Mouse (Mus musculus) hindbrain, embryonic 16.5 days (tissue): ENCODE measurements around the gene Rbm47. TPM values are rescaled to one million over a fixed set of nuclear protein-coding genes. Genes with fewer than 3 reads are reported as not detected.

ENCODE experiments used
- ATAC-seq: fragments of 200-750 bp; cut with Nextera tagmentation; 2 replicates; pipeline ENCODE4 v1.8.0; 2017; ENCODE audit warnings: moderate TSS enrichment, moderate library complexity
- H3K27ac ChIP-seq: fragments of 300-500 bp; sonication (generic); 2 replicates; pipeline ENCODE4 v1.5.1; 2014; ENCODE audit warnings: low read depth, mild to moderate bottlenecking, control low read depth, low read length, moderate library complexity
- H3K27me3 ChIP-seq: fragments of 300-500 bp; sonication (generic); replicated peaks from 2 replicates; pipeline ENCODE4 v1.6.1; 2014; ENCODE audit warnings: low read length; ENCODE audit not compliant: control insufficient read depth, insufficient read depth
- H3K36me3 ChIP-seq: fragments of 300-500 bp; sonication (generic); 2 replicates; pipeline ENCODE4 v1.6.1; 2014; ENCODE audit warnings: mild to moderate bottlenecking, low read length, moderate library complexity, mixed read lengths; ENCODE audit not compliant: control insufficient read depth, insufficient read depth
- H3K4me1 ChIP-seq: fragments of 300-500 bp; sonication (generic); 2 replicates; pipeline ENCODE4 v1.6.1; 2014; ENCODE audit warnings: low read depth, low read length; ENCODE audit not compliant: control insufficient read depth, insufficient read depth
- H3K4me2 ChIP-seq: fragments of 300-500 bp; sonication (generic); 2 replicates; pipeline ENCODE4 v1.6.1; 2014; ENCODE audit warnings: mild to moderate bottlenecking, low read length, control low read depth, moderate library complexity
- H3K4me3 ChIP-seq: fragments of 300-500 bp; sonication (generic); 2 replicates; pipeline ENCODE4 v1.5.1; 2014; ENCODE audit warnings: mild to moderate bottlenecking, low read length, control low read depth, moderate library complexity
- H3K9ac ChIP-seq: fragments of 300-500 bp; sonication (generic); 2 replicates; pipeline ENCODE4 v1.6.1; 2014; ENCODE audit warnings: low read depth, mild to moderate bottlenecking, control low read depth, low read length, moderate library complexity
- H3K9me3 ChIP-seq: fragments of 300-500 bp; sonication (generic); 2 replicates; pipeline ENCODE4 v1.6.1; 2014; ENCODE audit warnings: mild to moderate bottlenecking, low read length, moderate library complexity; ENCODE audit not compliant: control insufficient read depth
- WGBS: fragments of 180-500 bp; shearing (Covaris S2); extraction: QIAGEN DNeasy Blood & Tissue Kit; methylation state at CpG from one replicate; pipeline ENCODE4 v1.1.7; 2014; 5-methylcytosine and 5-hydroxymethylcytosine counted together
- polyA plus RNA-seq: library from polyadenylated mRNA; unstranded; fragments of >200 nt; fragmentation: Nextera tagmentation; extraction: Ambion mirVana; gene quantifications from 2 replicates; pipeline ENCODE4 v1.2.1, GENCODE M21; 2015

Gene Rbm47
- polyA plus RNA-seq, 1 experiment from 2014 or later = 6.7 TPM

DNA sequence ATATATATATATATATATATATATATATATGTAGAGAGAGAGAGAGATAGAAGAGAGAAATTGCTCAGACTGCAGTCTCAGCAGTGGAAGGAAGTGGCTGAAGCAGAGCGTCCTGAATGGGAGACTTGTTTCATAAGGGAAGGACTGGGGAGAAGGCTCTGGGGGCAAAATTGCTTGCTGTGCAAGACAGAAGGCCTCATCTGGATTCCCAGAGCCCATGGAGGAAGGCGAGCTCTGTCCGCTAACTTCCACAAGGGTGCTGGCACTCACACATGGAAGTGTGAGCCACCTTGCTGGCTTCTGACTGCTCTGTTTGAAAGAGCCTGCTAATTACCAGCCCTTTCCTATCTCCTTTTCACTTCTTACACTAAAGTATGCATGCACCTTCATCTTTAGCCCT is 70.1 kb downstream of the Rbm47 start:
- 86% methylated on average over 3 of the region's 3 CpGs for WGBS
- H3K9ac ChIP-seq = no peak overlapping the region
- H3K4me2 ChIP-seq = no peak overlapping the region
- no peaks in the 10 kb centered on the region for H3K9me3 ChIP-seq
- no peaks in the 10 kb centered on the region for H3K4me1 ChIP-seq
- H3K27ac ChIP-seq = no peak overlapping the region
- no peaks in the 10 kb centered on the region for H3K27me3 ChIP-seq
- no peaks in the 10 kb centered on the region for H3K36me3 ChIP-seq
- ATAC-seq = no peak
- no peak overlapping the region for H3K4me3 ChIP-seq

DNA sequence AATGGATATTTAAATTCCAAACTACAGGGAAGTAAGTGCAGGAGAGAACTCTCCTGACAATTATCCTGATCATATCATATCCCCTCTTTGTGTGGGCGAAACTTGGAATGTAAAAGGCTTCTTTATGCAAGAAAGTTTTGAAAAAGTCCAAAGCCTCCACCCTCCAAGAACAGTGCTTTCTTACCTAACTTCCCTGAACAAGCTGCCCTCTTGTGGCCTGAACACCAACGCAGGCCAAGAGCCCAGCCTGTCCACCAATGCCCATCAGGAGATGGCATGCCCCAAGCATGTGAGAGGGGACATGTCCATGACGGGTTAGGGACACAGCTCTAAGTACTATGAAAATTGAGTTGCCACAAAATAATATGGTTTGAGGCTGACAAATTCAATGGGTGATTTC is 71.3 kb downstream of the Rbm47 start:
- Histone ChIP-seq H3K27me3 (no peaks in the 10 kb centered on the region), H3K36me3 (no peaks in the 10 kb centered on the region), H3K4me1 (no peaks in the 10 kb centered on the region), H3K4me2 (no peak overlapping the region), H3K27ac (no peak overlapping the region), H3K9ac (no peak overlapping the region), H3K4me3 (no peak overlapping the region), H3K9me3 (no peaks in the 10 kb centered on the region)
- 77% methylated on average over 3 of the region's 3 CpGs for WGBS
- no peak for ATAC-seq

GRCm38 (mm10) chr5:66100322-66100721 is 72.6 kb downstream of the Rbm47 start:
- H3K27me3 ChIP-seq = no peaks in the 10 kb centered on the region
- no peaks in the 10 kb centered on the region for H3K36me3 ChIP-seq
- no peak for ATAC-seq
- no peak overlapping the region for H3K9ac ChIP-seq
- no peak overlapping the region for H3K4me2 ChIP-seq
- H3K4me1 ChIP-seq = no peaks in the 10 kb centered on the region
- 57% methylated on average over 8 of the region's 8 CpGs for WGBS
- H3K9me3 ChIP-seq = no peaks in the 10 kb centered on the region
- no peak overlapping the region for H3K4me3 ChIP-seq
- no peak overlapping the region for H3K27ac ChIP-seq

- Histone ChIP-seq H3K4me1 (no peaks in the 10 kb centered on the region), H3K27me3 (no peaks in the 10 kb centered on the region), H3K4me2 (no peak overlapping the region), H3K9ac (no peak overlapping the region), H3K9me3 (no peaks in the 10 kb centered on the region), H3K4me3 (no peak overlapping the region), H3K36me3 (no peaks in the 10 kb centered on the region), H3K27ac (no peak overlapping the region)
- no peak for ATAC-seq
- WGBS = 68% methylated on average over 7 of the region's 7 CpGs
Measured at GRCm38 (mm10) chr5:66098094-66098871, 74.6 kb downstream of the Rbm47 start.

DNA sequence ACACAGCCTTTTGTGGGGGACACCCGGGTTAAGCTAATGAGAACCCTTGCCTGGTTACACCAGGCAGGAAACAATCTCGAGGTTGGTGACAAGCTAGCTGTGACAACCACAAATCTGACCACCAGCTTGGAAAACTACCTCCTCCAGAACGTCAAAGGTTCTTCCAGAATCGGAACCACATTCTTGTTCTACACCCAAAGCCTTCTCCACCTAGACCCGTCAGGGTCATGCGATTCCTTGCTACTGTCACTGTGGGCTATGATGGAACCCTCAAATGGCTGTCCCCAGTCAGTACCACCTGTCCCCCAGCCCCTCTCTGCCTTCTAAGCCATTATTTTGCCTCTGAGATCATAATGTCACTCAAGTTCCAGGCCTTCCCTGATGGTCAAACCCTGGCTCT is 76.8 kb downstream of the Rbm47 start:
- no peak overlapping the region for H3K27ac ChIP-seq
- ATAC-seq = no peak
- H3K4me3 ChIP-seq = no peak overlapping the region
- no peaks in the 10 kb centered on the region for H3K4me1 ChIP-seq
- WGBS = 93% methylated on average over 6 of the region's 6 CpGs
- no peaks in the 10 kb centered on the region for H3K27me3 ChIP-seq
- H3K4me2 ChIP-seq = no peak overlapping the region
- H3K36me3 ChIP-seq = no peaks in the 10 kb centered on the region
- no peaks in the 10 kb centered on the region for H3K9me3 ChIP-seq
- H3K9ac ChIP-seq = no peak overlapping the region

GRCm38 (mm10) chr5:66095166-66095565 is 77.8 kb downstream of the Rbm47 start:
- no peaks in the 10 kb centered on the region for H3K27me3 ChIP-seq
- 66% methylated on average over 6 of the region's 6 CpGs for WGBS
- no peak overlapping the region for H3K4me2 ChIP-seq
- no peaks in the 10 kb centered on the region for H3K9me3 ChIP-seq
- H3K36me3 ChIP-seq = no peaks in the 10 kb centered on the region
- no peak overlapping the region for H3K9ac ChIP-seq
- ATAC-seq = no peak
- H3K27ac ChIP-seq = no peak overlapping the region
- no peak overlapping the region for H3K4me3 ChIP-seq
- no peaks in the 10 kb centered on the region for H3K4me1 ChIP-seq

DNA sequence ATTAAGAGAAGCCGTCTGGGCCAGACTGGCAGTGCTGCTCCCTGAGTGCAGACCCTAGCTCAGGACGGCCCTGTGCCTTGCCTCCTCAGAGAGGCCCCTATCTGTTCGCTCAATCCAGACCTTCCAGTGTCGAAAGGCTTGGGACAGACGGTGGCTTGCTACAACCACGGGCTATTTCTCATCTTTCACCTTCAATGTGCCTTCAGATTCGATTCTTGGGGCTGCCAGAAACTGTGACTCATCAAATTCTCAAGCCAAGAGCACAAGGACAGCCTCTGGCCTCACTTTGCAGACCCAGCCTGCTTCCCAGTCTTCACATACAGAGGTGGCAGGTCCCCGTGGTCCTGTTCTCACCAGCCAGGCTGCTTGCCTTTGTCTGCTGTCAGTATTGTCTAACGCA is 82.9 kb downstream of the Rbm47 start:
- Histone ChIP-seq H3K9me3 (no peaks in the 10 kb centered on the region), H3K27me3 (no peaks in the 10 kb centered on the region), H3K27ac (no peak overlapping the region), H3K4me1 (no peaks in the 10 kb centered on the region), H3K9ac (no peak overlapping the region), H3K4me3 (no peak overlapping the region), H3K36me3 (no peaks in the 10 kb centered on the region), H3K4me2 (no peak overlapping the region)
- no peak for ATAC-seq
- WGBS = 69% methylated on average over 9 of the region's 9 CpGs

- no peaks in the 10 kb centered on the region for H3K36me3 ChIP-seq
- no peak overlapping the region for H3K4me3 ChIP-seq
- WGBS = 86% methylated on average over 4 of the region's 4 CpGs
- no peaks in the 10 kb centered on the region for H3K9me3 ChIP-seq
- H3K27ac ChIP-seq = no peak overlapping the region
- H3K4me2 ChIP-seq = no peak overlapping the region
- no peaks in the 10 kb centered on the region for H3K27me3 ChIP-seq
- H3K9ac ChIP-seq = no peak overlapping the region
- no peaks in the 10 kb centered on the region for H3K4me1 ChIP-seq
- ATAC-seq = no peak
Measured at GRCm38 (mm10) chr5:66089600-66089999, 83.3 kb downstream of the Rbm47 start.

- no peaks in the 10 kb centered on the region for H3K9me3 ChIP-seq
- no peak overlapping the region for H3K4me2 ChIP-seq
- no peaks in the 10 kb centered on the region for H3K36me3 ChIP-seq
- no peaks in the 10 kb centered on the region for H3K27me3 ChIP-seq
- no peak overlapping the region for H3K9ac ChIP-seq
- no peak overlapping the region for H3K27ac ChIP-seq
- no peak overlapping the region for H3K4me3 ChIP-seq
- WGBS = 86% methylated on average over 5 of the region's 5 CpGs
- no peaks in the 10 kb centered on the region for H3K4me1 ChIP-seq
- ATAC-seq = no peak
Measured at GRCm38 (mm10) chr5:66088902-66089295, 84.0 kb downstream of the Rbm47 start.
